Mouse (Mus musculus) spleen, adult 2 months (tissue): ENCODE measurements around the gene Ifnk. TPM values are rescaled to one million over a fixed set of nuclear protein-coding genes. Genes with fewer than 3 reads are reported as not detected.

Source experiments
- DNase-seq, 2 experiments: peaks; one replicate each; pipeline versions ENCODE4 v3.0.0 to v3.0.0-alpha.2; 2012 to 2021; ENCODE audit warnings: low spot score in 2 of 2, low read depth in 1 of 2
- H3K27ac ChIP-seq: fragments of 200-500 bp; 2 replicates; pipeline ENCODE4 v1.5.1; 2012; ENCODE audit warnings: low read length, inconsistent platforms; ENCODE audit not compliant: insufficient read depth
- H3K27me3 ChIP-seq: fragments of 200-500 bp; 2 replicates; pipeline ENCODE4 v1.6.1; 2012; ENCODE audit warnings: mild to moderate bottlenecking, moderate library complexity, low read length, inconsistent platforms; ENCODE audit not compliant: control insufficient read depth, insufficient read depth
- H3K36me3 ChIP-seq: fragments of 200-500 bp; 2 replicates; pipeline ENCODE4 v1.6.1; 2012; ENCODE audit warnings: mild to moderate bottlenecking, low read length, inconsistent platforms; ENCODE audit not compliant: control insufficient read depth, insufficient read depth
- H3K4me1 ChIP-seq: fragments of 200-500 bp; 2 replicates; pipeline ENCODE4 v1.6.1; 2011; ENCODE audit warnings: inconsistent platforms; ENCODE audit not compliant: control insufficient read depth, insufficient read depth, insufficient read length
- H3K4me3 ChIP-seq: fragments of 200-500 bp; 2 replicates; pipeline ENCODE4 v1.5.1; 2011; ENCODE audit warnings: mild to moderate bottlenecking, inconsistent platforms; ENCODE audit not compliant: insufficient read depth, insufficient read length; ENCODE audit errors: extremely low read depth
- CTCF ChIP-seq: fragments of 200-500 bp; IDR thresholded peaks from 2 replicates; pipeline ENCODE4 v1.5.1; 2011; ENCODE audit warnings: mild to moderate bottlenecking, inconsistent platforms; ENCODE audit not compliant: insufficient read depth, insufficient read length, insufficient replicate concordance; ENCODE audit errors: extremely low read depth
- POLR2A ChIP-seq: fragments of 200-500 bp; IDR thresholded peaks from 2 replicates; pipeline ENCODE4 v1.6.1; 2011; ENCODE audit warnings: low read depth, low read length, inconsistent platforms
- WGBS: fragments of 180-500 bp; shearing (Covaris S2); methylation state at CpG from one replicate; pipeline ENCODE4 v1.1.7; 2018; 5-methylcytosine and 5-hydroxymethylcytosine counted together
- polyA plus RNA-seq: library from polyadenylated mRNA; depleted of rRNA; stranded (reverse); fragments of >200 nt; gene quantifications from 2 replicates; pipeline ENCODE4 v1.2.3, GENCODE M21; 2012

Ifnk gene
- polyA plus RNA-seq, 1 experiment = not detected

DNA sequence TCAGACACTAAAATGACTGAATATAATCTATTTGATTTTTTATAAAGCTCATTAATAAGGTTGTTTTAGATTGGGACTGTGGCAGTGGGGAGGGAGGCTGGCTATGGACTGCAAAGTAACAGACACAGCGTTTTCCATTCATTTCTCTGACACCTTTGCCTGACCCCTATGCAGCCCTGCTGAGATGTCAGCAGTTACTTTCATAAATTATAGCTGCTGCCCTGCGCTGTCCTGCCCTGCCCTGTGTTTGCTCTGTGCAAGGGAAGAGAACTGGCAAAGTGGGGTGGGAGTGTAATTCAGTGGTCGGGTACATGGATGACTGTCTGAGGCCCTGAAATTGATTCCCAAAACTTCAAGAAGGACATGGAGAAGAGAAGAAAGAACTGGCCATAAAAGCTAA lies 2.2 kb downstream of the Ifnk start:
- Histone ChIP-seq H3K36me3 (no peaks in the 10 kb centered on the region), H3K4me1 (no peaks in the 10 kb centered on the region), H3K27me3 (no peaks in the 10 kb centered on the region), H3K27ac (no peak overlapping the region), H3K4me3 (no peak overlapping the region)
- DNase-seq = no peak
- WGBS = 88% methylated on average over 3 of the region's 3 CpGs
- TF ChIP-seq CTCF (no peak), POLR2A (no peak)

DNA sequence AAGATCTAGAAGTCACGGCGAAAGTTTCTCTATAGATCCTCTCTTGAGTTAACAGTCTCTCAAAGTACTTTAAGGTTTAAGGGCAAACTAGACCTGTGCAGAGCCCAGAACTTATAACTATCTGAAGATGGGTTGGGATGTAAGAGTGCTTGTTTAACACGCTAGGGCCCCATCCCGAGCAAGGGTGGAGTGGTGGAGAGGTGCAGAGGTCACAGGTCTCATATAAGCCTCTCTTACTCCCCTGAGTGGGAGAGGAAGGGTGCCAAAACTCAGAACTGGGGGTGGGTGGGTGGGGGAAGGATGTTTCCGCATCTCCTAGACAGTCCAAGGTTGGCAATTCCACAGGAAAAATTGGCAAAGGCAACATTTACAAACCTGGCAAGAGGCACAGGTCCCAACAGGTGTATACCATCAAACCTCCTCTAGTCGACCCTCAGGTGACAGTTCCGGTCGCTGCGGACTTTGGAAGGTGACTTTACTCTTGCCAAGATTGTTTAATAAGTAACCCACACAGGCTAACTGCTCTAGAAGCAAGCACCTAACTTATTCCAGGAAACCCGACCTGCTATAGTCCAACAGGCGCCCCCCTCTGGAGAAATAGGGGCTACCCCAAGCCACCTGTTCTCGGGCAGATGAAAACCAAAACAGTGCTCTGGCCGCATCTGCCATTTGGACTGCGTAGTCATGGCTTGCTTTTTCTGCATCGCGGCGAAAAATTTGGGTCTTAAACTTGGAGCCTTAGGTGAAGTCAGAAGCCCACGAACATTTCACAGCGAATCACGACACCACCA lies 3.5 kb downstream of the Ifnk start:
- H3K4me3 ChIP-seq = peak overlapping the region; percentile 88
- 29% methylated on average over 20 of the region's 20 CpGs for WGBS
- TF ChIP-seq POLR2A (no peak), CTCF (no peak; the same call in 1 of the 2 replicates)
- DNase-seq = peak in 1 of 2 experiments; percentile 63
- no peaks in the 10 kb centered on the region for H3K36me3 ChIP-seq
- H3K4me1 ChIP-seq = no peaks in the 10 kb centered on the region
- no peaks in the 10 kb centered on the region for H3K27me3 ChIP-seq
- peak overlapping the region; percentile 64 for H3K27ac ChIP-seq

DNA sequence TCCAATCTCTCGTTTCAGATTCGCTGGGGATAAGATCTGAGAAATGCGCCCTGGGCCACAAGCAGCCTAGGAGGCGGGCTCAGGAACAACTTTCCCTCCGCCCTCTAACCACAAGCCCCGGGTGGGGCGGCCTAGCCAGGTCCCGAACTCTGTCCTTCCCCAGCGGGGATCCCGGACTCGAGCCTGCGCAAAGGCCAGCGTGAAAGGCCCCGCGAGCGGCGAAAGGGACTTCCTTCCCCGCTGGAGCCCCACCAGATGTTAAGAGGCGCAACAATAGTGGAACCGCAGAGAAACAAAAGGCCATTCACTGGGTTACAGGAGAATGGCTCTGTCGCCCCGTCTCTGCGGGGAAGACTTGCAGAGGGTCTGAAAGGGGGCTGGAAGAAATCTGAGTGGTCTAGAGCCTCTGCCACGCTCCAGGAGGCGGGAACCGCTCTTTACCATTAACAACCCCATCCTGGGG lies 4.3 kb downstream of the Ifnk start:
- Histone ChIP-seq H3K27ac (peak overlapping the region; percentile 64), H3K4me1 (no peaks in the 10 kb centered on the region), H3K27me3 (no peaks in the 10 kb centered on the region), H3K36me3 (no peaks in the 10 kb centered on the region), H3K4me3 (peak overlapping the region; percentile 88)
- WGBS = under 1% methylated on average over 26 of the region's 26 CpGs
- peak in 1 of 2 experiments; percentile 55 for DNase-seq
- TF ChIP-seq POLR2A (no peak), CTCF (no peak)

DNA sequence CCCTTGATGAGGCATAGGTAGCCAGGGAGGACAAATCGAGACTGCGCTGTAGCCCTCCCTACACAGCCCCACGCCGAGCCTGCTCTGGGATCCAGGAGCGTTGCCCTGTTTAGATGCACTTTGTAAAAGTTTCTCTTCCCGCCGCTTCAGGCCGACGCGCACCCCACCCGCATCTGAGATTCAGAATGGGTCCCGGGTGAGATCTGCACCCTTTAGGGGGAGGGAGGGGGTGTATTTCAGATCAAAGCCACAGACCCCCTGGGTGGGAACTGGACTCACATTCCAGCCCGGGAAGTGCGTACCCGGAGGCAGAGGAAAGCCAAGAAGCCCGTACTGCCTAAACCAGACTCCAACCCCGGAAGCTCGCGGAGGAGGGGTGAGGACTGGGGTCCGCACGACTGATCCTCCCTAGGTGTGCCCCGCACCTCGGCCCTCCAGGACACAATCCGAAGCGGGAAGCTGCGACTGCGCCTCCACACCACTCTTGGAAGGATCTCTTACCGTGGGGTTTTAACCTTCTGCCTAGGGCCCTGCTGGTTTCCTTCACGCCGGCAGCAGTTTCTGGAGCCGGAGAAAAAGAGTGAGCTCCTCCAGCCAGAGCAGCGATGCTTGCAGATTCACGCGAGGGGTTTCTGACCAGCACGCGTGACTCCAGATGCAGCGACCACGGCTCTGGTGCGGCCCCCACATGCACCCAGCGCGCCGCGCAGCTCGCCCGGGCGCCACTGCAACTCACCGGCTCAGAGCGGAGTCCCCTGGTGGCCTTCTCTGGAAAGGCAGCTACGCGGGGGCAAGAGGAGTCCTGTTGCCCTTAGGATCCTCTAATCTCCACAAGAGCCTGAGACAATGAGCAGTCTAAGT lies 5.1 kb downstream of the Ifnk start, which contains the start of gene Mob3b:
TSS of gene Mob3b (minus strand) at position 734 of the 861 bp plus-strand sequence.
- Histone ChIP-seq H3K27me3 (no peaks in the 10 kb centered on the region), H3K4me3 (peak within 1 kb of the TSS; percentile 88), H3K27ac (peak within 1 kb of the TSS; percentile 64), H3K4me1 (no peaks in the 10 kb centered on the region), H3K36me3 (no peaks in the 10 kb centered on the region)
- peak; percentile 68 to 89 for DNase-seq
- WGBS = under 1% methylated on average over 50 of the region's 50 CpGs
- TF ChIP-seq POLR2A (no peak), CTCF (peak; percentile 93)

DNA sequence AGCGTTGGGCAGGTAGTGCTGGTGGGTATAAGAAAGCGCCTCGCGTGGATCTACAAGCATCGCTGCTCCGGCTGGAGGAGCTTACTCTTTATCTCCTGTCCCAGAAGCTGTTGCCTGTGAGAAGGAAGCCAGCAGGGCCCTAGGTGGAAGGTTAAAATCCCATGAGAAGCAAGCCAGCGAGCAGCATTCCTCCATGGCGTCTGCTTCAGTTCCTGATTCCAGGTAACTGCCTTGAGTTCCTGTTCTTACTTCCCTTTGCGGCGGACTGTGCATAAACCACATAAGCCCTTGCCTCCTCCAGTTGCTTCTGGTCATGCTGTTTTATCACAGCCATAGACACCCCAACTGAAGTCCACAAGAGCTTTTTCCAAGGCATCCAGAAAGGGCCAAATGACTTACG lies 6.0 kb downstream of the Ifnk start:
- Histone ChIP-seq H3K27me3 (no peaks in the 10 kb centered on the region), H3K36me3 (no peaks in the 10 kb centered on the region), H3K4me1 (no peaks in the 10 kb centered on the region), H3K27ac (no peak overlapping the region), H3K4me3 (no peak overlapping the region)
- no peak for DNase-seq
- 47% methylated on average over 11 of the region's 11 CpGs for WGBS
- no peak for TF ChIP-seq CTCF
- no peak for TF ChIP-seq POLR2A

DNA sequence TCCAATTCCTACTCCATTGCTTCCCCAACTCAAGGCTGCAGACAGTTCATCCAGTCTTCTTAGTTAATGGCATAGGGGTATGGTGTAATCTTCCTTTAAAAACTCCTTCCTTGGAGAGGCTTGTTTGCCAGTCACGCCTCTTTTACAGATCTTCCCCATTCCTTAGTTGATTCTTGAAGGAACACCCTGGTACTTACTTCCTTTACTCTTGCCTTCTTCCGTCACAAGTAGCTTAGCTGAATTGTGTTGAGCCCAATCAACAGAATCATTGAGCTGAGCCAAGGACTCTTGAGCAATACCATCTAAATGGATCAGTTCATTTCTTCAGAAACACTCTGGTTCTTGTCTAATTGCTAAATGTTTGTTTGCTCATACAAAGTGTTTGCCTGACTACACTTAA lies 13.4 kb downstream of the Ifnk start:
- Histone ChIP-seq H3K27me3 (no peaks in the 10 kb centered on the region), H3K27ac (no peak overlapping the region), H3K36me3 (no peaks in the 10 kb centered on the region), H3K4me3 (no peak overlapping the region), H3K4me1 (no peaks in the 10 kb centered on the region)
- no peak for DNase-seq
- TF ChIP-seq CTCF = no peak
- no peak for TF ChIP-seq POLR2A
- WGBS = 90% methylated on average over 2 of the region's 2 CpGs
